Mouse (Mus musculus) ovary, postnatal 14 days (tissue): Measurements from ENCODE around the gene Clock.

Experiments
- DNase-seq: peaks from one replicate; pipeline ENCODE4 v3.0.0; 2022; ENCODE audit warnings: low spot score

The Clock gene

DNA sequence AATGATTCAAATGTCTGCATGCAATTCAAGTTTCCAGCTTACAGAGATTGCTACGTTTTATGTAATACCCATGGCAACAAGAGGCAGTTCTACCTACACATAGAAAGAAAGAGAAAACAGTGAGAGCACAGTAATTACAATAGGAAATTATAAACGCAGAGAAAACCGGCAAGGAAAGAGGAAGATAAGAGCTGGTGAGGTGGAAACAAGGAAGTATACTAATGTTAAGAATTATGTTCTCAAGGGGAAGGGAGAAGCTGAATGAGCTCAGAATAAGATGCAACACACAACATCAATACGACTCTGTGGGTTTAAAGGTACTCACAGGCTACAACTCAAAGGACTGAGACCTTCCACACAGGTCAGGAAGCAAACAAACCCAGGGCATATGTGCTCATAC is 29.6 kb downstream of the Clock start:
- DNase-seq: no peak

GRCm38 (mm10) chr5:76250948-76251347 is 53.6 kb downstream of the Clock start:
- no peak for DNase-seq

DNA sequence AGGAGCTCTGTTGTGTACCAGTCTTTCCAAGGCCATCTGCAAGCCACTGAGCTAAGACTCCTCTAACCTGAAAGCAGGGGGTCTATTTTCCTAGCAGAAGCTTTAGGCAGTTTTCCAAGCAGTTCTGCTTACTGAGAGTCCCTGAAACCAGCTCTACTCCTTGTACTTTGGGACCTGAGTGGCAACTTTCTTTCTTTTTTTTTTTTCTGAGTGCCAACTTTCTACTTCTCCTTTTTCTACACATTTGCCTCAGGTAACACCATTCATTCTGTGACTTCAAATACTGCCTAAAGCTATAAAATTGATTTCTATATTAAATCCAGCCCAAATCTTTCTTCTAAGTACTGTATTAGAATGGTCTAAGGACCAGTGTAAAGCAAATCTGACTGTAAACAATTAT is 58.1 kb downstream of the Clock start:
- no peak for DNase-seq

DNA sequence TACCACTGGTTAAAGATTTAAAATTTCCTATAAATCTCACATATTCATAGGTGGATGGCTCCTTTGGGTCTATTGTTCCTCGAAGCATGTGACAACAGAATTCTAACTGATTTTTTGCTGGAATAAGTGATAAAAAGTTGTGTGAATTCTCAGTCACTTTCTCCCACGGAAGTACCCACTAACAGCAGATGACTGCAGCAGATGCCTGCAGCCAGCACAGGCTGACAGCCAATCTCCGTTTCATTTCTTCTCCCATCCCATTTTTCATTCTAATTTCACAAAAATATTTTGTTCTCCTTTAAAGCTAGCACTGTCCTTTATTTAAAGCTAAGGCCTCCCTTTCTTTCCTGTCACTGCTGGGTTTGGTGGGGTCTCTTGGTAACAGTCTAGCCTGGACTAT is 59.2 kb downstream of the Clock start:
- DNase-seq: no peak

DNA sequence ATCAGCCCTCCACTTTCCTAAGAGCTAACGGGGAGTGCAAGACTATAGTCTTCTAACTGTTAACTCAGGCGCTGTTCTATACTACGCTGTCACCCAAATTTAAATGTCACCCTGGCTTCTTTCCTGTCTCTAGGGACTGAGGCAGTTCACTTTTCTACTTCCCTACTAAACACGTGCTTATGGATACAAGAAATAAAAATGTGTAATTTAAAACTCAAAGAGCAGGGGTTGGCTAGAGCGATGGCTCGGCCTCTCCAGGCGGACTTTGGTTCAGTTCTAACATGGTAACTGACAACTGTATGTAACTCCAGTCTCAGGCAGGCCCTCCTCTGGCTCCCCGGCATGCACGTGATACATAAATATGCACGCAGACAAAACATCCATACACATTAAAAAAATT is 60.2 kb downstream of the Clock start:
- no peak for DNase-seq

DNA sequence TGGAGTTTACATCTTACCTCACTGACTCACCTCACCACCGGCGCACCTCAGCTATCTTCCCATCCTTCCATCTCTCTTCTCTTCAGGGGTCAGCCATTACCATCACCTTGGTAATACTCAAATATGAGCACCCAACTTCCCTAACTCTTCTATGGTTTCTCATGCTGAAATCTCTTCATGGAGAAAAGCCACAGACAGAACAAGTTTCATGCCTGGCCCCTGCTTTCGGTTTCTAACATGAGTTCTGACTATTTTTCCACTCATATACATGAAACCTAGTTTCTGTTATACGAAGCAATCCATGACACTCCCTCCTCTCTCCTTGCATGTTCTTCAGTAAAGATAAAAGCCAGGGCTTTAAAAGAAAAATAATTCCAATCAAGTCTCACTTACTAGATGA is 60.7 kb downstream of the Clock start:
- no peak for DNase-seq

GRCm38 (mm10) chr5:76243274-76243673 is 61.3 kb downstream of the Clock start:
- DNase-seq: no peak

- DNase-seq: no peak
These were observed 73.3 kb downstream of the Clock start for GRCm38 (mm10) chr5:76231171-76231855.

DNA sequence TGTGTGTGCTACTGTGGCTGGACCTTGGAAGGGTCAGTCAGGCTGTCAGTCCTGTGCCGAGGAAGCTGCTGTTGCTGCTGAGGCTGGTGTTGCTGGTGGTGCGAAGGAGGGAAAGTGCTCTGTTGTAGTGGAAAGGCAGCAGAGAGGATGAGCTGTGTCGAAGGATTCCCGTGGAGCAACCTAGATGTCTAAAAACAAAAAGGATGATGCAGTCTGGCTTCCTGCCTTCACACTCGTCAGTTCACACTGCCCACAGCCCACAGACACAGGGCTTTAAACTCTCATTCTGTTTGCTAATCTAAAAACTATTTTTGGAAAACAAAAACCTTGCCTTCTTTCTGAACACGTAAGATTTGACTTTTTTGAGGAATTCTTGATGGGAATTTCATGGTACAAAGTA is 87.9 kb downstream of the Clock start:
- DNase-seq: no peak

DNA sequence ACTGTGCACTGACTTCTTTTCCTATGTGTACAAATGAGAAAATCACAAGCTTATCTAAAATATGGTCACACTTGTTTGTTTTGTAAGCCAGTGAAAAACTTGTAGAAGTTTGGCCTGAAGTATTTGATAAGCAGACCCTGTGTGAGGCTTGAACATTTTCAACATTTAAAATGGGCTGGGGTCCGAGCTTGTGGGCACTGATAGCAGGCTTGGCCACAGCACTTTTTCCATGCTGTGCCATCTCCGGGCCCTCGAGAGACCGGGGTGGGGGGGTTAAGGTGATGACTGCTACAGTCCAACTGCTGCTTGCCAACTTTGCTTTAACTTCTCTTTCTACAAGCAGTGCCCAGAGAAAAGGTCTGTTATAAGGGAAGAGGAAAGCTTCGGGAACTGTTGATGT is 96.5 kb downstream of the Clock start:
- DNase-seq: no peak

DNA sequence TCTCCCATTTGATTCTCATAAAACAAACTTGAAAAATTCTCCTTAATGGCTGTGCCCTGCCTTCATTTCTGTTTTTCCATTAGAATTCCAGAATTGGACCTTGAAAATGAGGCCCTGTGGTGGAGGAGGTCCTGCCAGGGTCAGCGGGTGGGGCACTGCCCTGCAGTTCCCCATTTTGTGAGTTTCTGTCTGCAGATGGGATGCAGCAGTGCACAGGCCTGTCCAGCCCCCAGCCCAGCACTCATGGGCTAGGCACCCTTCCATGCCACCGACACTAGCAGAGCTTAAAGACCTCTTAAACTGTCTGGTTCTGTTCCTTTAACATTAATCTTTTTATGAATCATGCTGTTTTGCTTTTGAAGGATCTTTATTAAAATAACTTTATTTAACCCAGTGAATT is 98.7 kb downstream of the Clock start:
- no peak for DNase-seq

GRCm38 (mm10) chr5:76203171-76203570 is 101.4 kb downstream of the Clock start:
- no peak for DNase-seq

DNA sequence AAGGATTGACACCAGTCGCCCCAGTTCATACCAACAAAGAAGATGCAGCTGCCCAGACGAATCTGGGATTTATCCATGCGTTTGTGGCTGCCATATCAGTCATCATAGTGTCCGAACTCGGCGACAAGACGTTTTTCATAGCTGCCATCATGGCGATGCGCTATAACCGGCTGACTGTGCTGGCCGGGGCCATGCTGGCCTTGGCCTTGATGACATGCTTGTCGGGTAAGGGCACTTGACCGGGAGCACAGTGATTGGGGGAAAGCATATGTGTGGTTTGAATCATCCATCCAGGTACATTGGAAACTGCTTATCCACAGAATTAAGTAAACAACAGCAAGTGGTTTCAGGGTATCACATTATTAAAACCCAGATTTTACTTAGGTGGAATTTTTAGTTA is 105.2 kb downstream of the Clock start:
- no peak for DNase-seq

DNA sequence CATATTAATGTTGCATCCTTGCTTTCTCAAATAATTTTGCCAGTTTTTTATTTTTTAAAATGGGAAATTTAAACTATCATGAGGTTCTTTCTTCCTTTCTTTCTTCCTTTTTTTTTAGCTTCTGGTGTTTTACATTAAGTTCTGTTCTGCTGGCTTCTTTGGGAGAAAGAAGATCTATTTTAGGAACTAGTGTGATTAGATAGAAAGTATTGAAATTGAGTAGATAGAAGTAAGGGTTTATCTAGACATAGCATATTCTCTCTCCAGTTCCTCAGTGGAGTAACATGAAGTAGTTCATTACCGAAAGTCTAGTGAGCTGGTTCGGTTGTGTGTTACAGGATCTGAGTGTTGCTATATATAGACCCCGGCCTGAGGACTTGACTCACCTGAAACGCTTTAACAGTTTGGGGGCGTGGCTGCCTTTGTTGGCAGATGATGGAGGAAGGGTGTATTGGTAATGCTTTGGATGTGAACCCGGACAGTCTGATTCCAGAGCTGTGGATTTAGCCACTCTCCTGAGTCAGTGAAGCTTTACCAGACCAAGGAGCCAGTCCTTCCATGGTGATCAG is 110.1 kb downstream of the Clock start:
- DNase-seq: no peak

DNA sequence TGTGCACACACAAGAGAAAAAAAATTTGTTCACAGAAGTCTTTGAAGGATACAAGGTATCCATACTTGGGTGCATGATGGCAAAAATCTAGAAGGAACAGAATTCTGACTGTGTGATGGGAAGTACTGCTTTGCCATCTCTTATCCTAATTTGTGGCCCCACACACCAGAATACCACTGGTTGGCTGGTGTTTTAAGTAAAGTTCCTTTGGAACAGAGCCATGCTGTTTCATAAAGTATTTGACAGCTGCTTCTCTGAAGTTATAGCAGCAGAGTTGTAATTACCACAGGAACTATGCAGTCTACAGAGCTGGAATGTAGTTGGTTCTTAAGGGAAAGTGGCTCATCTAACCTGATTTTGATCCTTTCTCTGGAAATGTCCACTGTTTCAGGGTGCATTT is 111.5 kb downstream of the Clock start:
- DNase-seq: no peak

- DNase-seq: no peak
These were observed 114.0 kb downstream of the Clock start for GRCm38 (mm10) chr5:76190609-76191008.

- no peak for DNase-seq
These were observed 116.7 kb downstream of the Clock start for GRCm38 (mm10) chr5:76187885-76188284.

DNA sequence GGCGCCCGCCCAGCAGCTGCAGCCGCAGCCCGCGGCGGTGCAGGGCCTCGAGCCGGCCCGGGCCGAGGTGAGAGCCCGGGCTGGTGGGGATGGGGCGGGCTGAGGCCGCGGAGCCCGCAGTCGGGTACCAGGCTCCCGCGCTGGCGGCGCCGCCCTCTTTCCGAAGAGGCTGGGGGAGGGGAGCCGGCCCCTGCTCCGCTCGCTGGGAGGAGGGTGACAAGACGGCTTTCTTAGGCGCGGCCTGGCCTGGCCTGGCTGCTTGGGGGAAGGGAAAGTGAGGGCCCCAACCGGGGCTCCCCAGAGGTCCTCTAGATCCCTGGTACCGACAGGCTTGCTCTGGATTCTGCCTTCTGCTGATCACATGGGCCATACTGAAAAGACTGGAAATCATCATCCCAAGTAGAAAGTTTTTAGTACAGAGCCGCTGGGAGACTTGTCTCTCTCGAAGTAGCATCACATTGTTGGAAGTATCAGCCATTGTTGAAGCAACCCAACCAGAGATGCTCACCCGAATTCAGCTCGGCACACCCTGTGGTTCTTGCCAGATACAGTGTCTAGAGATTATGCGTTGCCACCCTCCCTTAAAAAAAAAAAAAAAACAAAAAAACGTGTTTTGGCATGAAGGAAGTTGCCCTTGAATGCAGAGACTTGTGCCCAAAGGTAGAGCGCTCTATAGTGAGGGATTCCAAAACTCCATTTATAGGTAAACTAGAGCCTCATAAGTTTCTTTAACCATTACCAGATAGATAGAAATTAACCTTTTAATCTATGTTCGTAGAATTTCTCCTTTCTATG is 120.1 kb downstream of the Clock start:
- peak; percentile 47 for DNase-seq

- peak; percentile 91 for DNase-seq
These were observed 120.8 kb downstream of the Clock start, which contains the start of gene Tmem165 for GRCm38 (mm10) chr5:76183750-76184261. Gene Tmem165 (plus strand): TSS chr5:76183880.

GRCm38 (mm10) chr5:76183043-76183749 is 121.4 kb downstream of the Clock start:
- DNase-seq: no peak

GRCm38 (mm10) chr5:76182326-76182725 is 122.3 kb downstream of the Clock start:
- DNase-seq: no peak

- DNase-seq: no peak
These were observed 124.8 kb downstream of the Clock start for GRCm38 (mm10) chr5:76179791-76180190.
